Mouse (Mus musculus): ENCODE results near the gene Bbof1. TPM values are rescaled to one million over a fixed set of nuclear protein-coding genes. Genes with fewer than 3 reads are reported as not detected.
A peak's percentile ranks its signal among the peaks of the same experiment; 100 is the strongest.

The Bbof1 gene
- total RNA-seq (2021) (1 to 10 TPM; 2.7 to 3.4 TPM), polyA plus RNA-seq (2012; rRNA removed) (not detected in 2 replicates)
- long read RNA-seq, partial matches to known transcripts: 1 of 11 reads
- long read RNA-seq, other reads (novel, unspliced or antisense): 10 of 11 reads

- peak; percentile 96 for DNase-seq
Observed at GRCm38 (mm10) chr12:84408819-84409507, at the start of gene Bbof1, which contains the start of gene Entpd5. Gene Bbof1, plus strand, starts transcription at chr12:84409071. Gene Entpd5, minus strand, starts transcription at chr12:84409029.

- DNase-seq: peak; percentile 95
Observed at GRCm38 (mm10) chr12:84361555-84362489, 47.0 kb upstream of the Bbof1 start, which contains the start of the genes Coq6 and Fam161b. Gene Coq6, plus strand, starts transcription at chr12:84361657. Gene Fam161b, minus strand, starts transcription at chr12:84361833.

GRCm38 (mm10) chr12:84362872-84363271, 46.0 kb upstream of the Bbof1 start:
- DNase-seq: peak; percentile 33

- DNase-seq: no peak
Observed at GRCm38 (mm10) chr12:84364291-84364690, 44.6 kb upstream of the Bbof1 start.

- no peak for DNase-seq
Observed at GRCm38 (mm10) chr12:84365137-84365536, 43.7 kb upstream of the Bbof1 start.

GRCm38 (mm10) chr12:84366971-84367370, 41.9 kb upstream of the Bbof1 start:
- DNase-seq: no peak

- DNase-seq: no peak
Observed at GRCm38 (mm10) chr12:84371647-84372046, 37.2 kb upstream of the Bbof1 start.

GRCm38 (mm10) chr12:84373831-84374481, 34.9 kb upstream of the Bbof1 start:
- DNase-seq: no peak

GRCm38 (mm10) chr12:84382369-84382768, 26.5 kb upstream of the Bbof1 start:
- DNase-seq: no peak

- DNase-seq: peak; percentile 54
Observed at GRCm38 (mm10) chr12:84384644-84385081, 24.2 kb upstream of the Bbof1 start.

GRCm38 (mm10) chr12:84385408-84385807, 23.5 kb upstream of the Bbof1 start:
- DNase-seq: no peak

- no peak for DNase-seq
Observed at GRCm38 (mm10) chr12:84388097-84388496, 20.8 kb upstream of the Bbof1 start.

- DNase-seq: no peak
Observed at GRCm38 (mm10) chr12:84388774-84389400, 20.0 kb upstream of the Bbof1 start.

GRCm38 (mm10) chr12:84390336-84390735, 18.5 kb upstream of the Bbof1 start:
- no peak for DNase-seq

GRCm38 (mm10) chr12:84392681-84393080, 16.2 kb upstream of the Bbof1 start:
- DNase-seq: no peak

- DNase-seq: no peak
Observed at GRCm38 (mm10) chr12:84393847-84394246, 15.0 kb upstream of the Bbof1 start.

GRCm38 (mm10) chr12:84396947-84397679, 11.8 kb upstream of the Bbof1 start:
- no peak for DNase-seq

- no peak for DNase-seq
Observed at GRCm38 (mm10) chr12:84397685-84398084, 11.2 kb upstream of the Bbof1 start.

- DNase-seq: peak; percentile 33
Observed at GRCm38 (mm10) chr12:84398629-84399028, 10.2 kb upstream of the Bbof1 start.

- DNase-seq: peak; percentile 23
Observed at GRCm38 (mm10) chr12:84399135-84399534, 9.7 kb upstream of the Bbof1 start.

- DNase-seq: no peak
Observed at GRCm38 (mm10) chr12:84399663-84400062, 9.2 kb upstream of the Bbof1 start.
